Mouse (Mus musculus): ENCODE results near the gene Cyp2c65. TPM values are rescaled to one million over a fixed set of nuclear protein-coding genes. Genes with fewer than 3 reads are reported as not detected.

The Cyp2c65 gene
- not detected in 2 replicates for polyA plus RNA-seq (2015; fragmentation: Nextera tagmentation; extraction: Ambion mirVana)

GRCm38 (mm10) chr19:39060719-39061118, at the start of gene Cyp2c65:
Gene Cyp2c65 (plus strand): TSS chr19:39061015.

GRCm38 (mm10) chr19:39113644-39114043, 52.8 kb downstream of the Cyp2c65 start, which contains the start of gene Cyp2c66:
Gene Cyp2c66 (plus strand): TSS chr19:39113898.

Other genes with a start within 250 kb of the Cyp2c65 start
- gene Noc3l, start 241.8 kb upstream of the Cyp2c65 start, polyA plus RNA-seq (2015; fragmentation: Nextera tagmentation; extraction: Ambion mirVana) = 4.0 TPM in 2 replicates
- 1.6 TPM in 2 replicates for gene Tbc1d12, start 224.4 kb upstream of the Cyp2c65 start, polyA plus RNA-seq (2015; fragmentation: Nextera tagmentation; extraction: Ambion mirVana)
- 25.7 and 33.0 TPM in 2 replicates for gene Hells, start 130.1 kb upstream of the Cyp2c65 start, polyA plus RNA-seq (2015; fragmentation: Nextera tagmentation; extraction: Ambion mirVana)
- not detected in 2 replicates for gene Cyp2c55, start 54.0 kb upstream of the Cyp2c65 start, polyA plus RNA-seq (2015; fragmentation: Nextera tagmentation; extraction: Ambion mirVana)
- gene Cyp2c66, start 52.9 kb downstream of the Cyp2c65 start, polyA plus RNA-seq (2015; fragmentation: Nextera tagmentation; extraction: Ambion mirVana) = not detected in 2 replicates
- gene Cyp2c29, start 208.4 kb downstream of the Cyp2c65 start, polyA plus RNA-seq (2015; fragmentation: Nextera tagmentation; extraction: Ambion mirVana) = not detected in 2 replicates